Mouse (Mus musculus) left cerebral cortex, adult 11 months (tissue): ENCODE results near the gene Acot2.
"Not testable (repeated sequence)": the region's sequence is repeated elsewhere in the genome, so short reads cannot be mapped to it uniquely, and the experiment has no call there.

Experiments
- DNase-seq: peaks from one replicate; pipeline ENCODE4 v3.0.0; 2022; ENCODE audit warnings: low spot score

The Acot2 gene

GRCm38 (mm10) chr12:83987583-83988441 is at the start of gene Acot2:
Gene Acot2 (plus strand): TSS chr12:83987861.
- peak; percentile 71 for DNase-seq

- not testable (repeated sequence) for DNase-seq
Measured at GRCm38 (mm10) chr12:83938592-83938991, 49.1 kb upstream of the Acot2 start.

GRCm38 (mm10) chr12:83939332-83939731 is 48.3 kb upstream of the Acot2 start:
- DNase-seq = no peak

- no peak for DNase-seq
Measured at GRCm38 (mm10) chr12:83940031-83940430, 47.6 kb upstream of the Acot2 start.

- no peak for DNase-seq
Measured at GRCm38 (mm10) chr12:83941938-83942337, 45.7 kb upstream of the Acot2 start.

GRCm38 (mm10) chr12:83947260-83947811 is 40.3 kb upstream of the Acot2 start:
- no peak for DNase-seq

GRCm38 (mm10) chr12:83949043-83949442 is 38.6 kb upstream of the Acot2 start:
- no peak for DNase-seq

- no peak for DNase-seq
Measured at GRCm38 (mm10) chr12:83949776-83950492, 37.7 kb upstream of the Acot2 start.

GRCm38 (mm10) chr12:83950493-83950839 is 37.2 kb upstream of the Acot2 start, which contains the start of gene Riox1:
Gene Riox1 (plus strand): TSS chr12:83950608.
- peak; percentile 71 for DNase-seq

- no peak for DNase-seq
Measured at GRCm38 (mm10) chr12:83950840-83951701, 36.6 kb upstream of the Acot2 start.

GRCm38 (mm10) chr12:83951711-83952575 is 35.7 kb upstream of the Acot2 start:
- DNase-seq = no peak

GRCm38 (mm10) chr12:83958278-83958677 is 29.4 kb upstream of the Acot2 start:
- DNase-seq = no peak

- no peak for DNase-seq
Measured at GRCm38 (mm10) chr12:83965235-83965634, 22.4 kb upstream of the Acot2 start.

- peak; percentile 53 for DNase-seq
Measured at GRCm38 (mm10) chr12:83972117-83972516, 15.5 kb upstream of the Acot2 start.

GRCm38 (mm10) chr12:83978862-83979261 is 8.8 kb upstream of the Acot2 start:
- DNase-seq = no peak

- no peak for DNase-seq
Measured at GRCm38 (mm10) chr12:83981615-83982014, 6.0 kb upstream of the Acot2 start.

GRCm38 (mm10) chr12:83984752-83985151 is 2.9 kb upstream of the Acot2 start, which contains the start of gene Heatr4:
Gene Heatr4 (minus strand): TSS chr12:83984852.
- no peak for DNase-seq

GRCm38 (mm10) chr12:83987242-83987582 is 449 bp upstream of the Acot2 start:
- DNase-seq = no peak

- DNase-seq = no peak
Measured at GRCm38 (mm10) chr12:83988483-83988882, 822 bp downstream of the Acot2 start.

- DNase-seq = no peak
Measured at GRCm38 (mm10) chr12:83989378-83989777, 1.7 kb downstream of the Acot2 start.

- no peak for DNase-seq
Measured at GRCm38 (mm10) chr12:83997221-83997620, 9.6 kb downstream of the Acot2 start.
